Mouse (Mus musculus) G1E (cell line): ENCODE results near the gene Pgpep1l.

Source experiments
- CTCF ChIP-seq: IDR thresholded peaks from 2 replicates; pipeline ENCODE4 v1.5.1; 2012; ENCODE audit warnings: low read depth, low read length, inconsistent platforms, mixed read lengths
- GATA1 ChIP-seq: IDR thresholded peaks from 2 replicates; pipeline ENCODE4 v1.6.1; 2012; ENCODE audit warnings: borderline replicate concordance, low read length, inconsistent platforms, mixed read lengths
- GATA2 ChIP-seq: IDR thresholded peaks from 2 replicates; pipeline ENCODE4 v1.6.1; 2012; ENCODE audit warnings: low read depth, low read length, inconsistent platforms, borderline replicate concordance
- POLR2AphosphoS5 ChIP-seq: IDR thresholded peaks from 2 replicates; pipeline ENCODE4 v1.6.1; 2012; ENCODE audit warnings: low read depth, low read length, inconsistent platforms; ENCODE audit not compliant: insufficient replicate concordance
- TAL1 ChIP-seq: conservative IDR thresholded peaks from 2 replicates; pipeline ENCODE4 v1.6.1; 2012; ENCODE audit warnings: low read depth, low read length, inconsistent platforms, mixed read lengths

GRCm38 (mm10) chr7:68265391-68265790 lies 1.4 kb upstream of the Pgpep1l start:
- TF ChIP-seq CTCF, result no peak
- no peak for TF ChIP-seq POLR2AphosphoS5
- TF ChIP-seq TAL1, result no peak
- TF ChIP-seq GATA1, result no peak
- TF ChIP-seq GATA2, result no peak
